Mouse (Mus musculus) c-Kit-negative CD71-positive TER-119-positive erythroid progenitor cells, embryonic 14.5 days (primary cell): ENCODE data around the gene Fam216a.

Experiments used
- DNase-seq: peaks from one replicate; pipeline ENCODE4 v3.0.0-alpha.2; 2013; ENCODE audit warnings: low read depth, low spot score

Gene Fam216a

GRCm38 (mm10) chr5:122391178-122391785, 19.1 kb upstream of the Fam216a start:
- DNase-seq = no peak

GRCm38 (mm10) chr5:122390671-122391070, 18.5 kb upstream of the Fam216a start:
- no peak for DNase-seq

DNA sequence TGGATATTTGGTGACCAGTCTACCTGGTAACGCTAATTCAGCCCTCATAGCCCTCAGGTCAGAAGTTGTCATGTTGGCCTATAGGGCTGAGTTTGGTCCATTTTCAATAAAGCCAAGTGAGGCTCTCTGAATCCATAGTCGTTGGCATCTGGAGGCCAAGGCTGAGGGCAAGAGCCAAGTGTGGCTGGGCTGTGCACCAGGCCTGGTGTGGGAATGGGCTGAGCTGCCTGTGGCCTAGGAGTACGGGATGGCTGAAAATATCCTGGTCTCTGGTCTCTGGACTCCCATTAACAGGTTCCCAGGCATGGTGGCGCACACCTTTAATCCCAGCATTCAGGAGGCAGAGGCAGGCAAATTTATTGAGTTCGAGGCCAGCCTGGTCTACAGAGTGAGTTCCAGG, 17.8 kb upstream of the Fam216a start:
- no peak for DNase-seq

DNA sequence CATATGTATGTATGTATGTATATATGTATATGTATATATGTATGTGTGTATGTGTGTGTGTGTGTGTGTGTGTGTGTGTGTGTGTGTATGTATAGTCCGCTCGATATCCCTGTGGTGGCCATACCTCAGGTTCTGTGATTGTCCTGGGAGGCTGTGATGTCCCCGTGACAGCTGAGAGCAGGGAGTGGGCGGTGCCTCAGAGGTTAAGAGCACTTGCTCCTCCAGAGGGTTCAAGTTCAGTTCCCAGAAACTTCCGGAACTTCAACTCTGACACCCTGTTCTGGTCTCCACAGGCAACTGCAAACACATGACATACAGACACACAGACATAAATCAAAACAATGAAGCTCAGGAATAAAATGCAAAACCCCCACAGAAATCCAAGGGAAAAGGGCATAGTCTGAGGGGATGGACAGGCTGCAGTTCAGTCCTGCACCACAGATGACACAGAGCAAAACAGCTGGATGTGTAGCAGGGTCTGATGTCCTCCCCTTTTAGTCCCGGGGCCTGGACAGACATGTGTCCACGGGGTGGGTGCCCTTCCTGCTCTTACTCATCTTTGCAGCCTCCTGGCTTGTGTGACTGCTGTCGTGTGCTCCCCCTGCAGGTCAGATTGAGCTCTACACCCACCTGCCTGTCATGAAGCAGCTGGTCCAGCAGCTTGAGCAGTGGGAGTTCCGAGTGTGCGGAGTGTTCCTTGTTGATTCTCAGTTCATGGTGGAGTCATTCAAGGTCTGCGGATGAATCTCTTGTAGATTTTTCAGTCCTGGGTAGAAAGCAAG, 7.4 kb upstream of the Fam216a start:
- peak; percentile 52 for DNase-seq

DNA sequence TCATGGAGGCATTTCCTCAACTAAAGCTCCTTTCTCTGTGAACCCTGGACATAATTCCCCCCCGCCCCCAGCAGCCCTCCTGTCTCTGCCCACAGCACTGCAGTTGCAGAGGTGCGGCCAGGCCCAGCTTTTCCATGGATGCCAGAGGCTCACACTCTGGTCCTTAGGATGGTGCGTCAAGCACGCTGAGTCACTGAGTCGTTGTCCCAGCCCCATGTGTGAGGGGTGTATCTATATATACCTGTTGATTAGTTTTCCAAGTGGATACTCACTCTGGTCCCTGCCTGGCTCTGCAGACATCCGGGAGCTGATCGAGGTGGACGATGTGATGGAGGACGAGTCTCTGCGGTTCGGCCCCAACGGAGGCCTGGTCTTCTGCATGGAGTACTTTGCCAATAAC, 6.0 kb upstream of the Fam216a start:
- no peak for DNase-seq

DNA sequence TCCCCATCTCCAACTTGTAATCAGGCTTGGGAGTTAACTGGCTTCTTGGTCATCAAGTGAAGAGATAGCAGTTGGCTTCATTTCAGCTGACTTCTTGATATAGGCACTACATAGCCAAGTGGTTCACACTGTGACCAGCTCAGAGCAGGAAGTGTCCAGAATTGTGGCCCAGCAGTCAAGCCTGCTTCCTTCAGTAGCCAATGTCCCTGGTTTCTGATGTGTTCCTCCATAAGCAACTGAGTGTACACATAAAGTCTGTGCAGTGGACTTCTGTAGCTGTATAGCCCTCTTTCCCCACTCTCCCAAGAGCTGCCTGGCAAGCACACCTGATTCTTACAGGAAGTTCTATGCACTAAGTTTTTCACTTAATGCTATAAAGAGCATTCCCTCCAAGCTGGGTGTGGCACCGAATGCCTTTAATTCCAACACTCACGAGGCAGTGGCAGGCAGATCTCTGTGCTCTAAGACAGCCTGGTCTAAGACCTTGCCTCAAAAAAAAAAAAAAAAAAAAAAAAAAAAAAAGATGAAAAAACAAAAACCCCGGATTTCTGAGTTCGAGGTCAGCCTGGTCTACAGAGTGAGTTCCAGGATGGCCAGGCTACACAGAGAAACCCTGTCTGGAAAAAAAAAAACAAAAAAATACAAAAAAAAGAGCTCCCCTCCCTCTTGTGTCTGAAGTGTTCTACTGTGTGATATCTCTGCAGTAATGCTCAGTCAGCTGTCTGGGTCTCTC, 5.1 kb upstream of the Fam216a start:
- DNase-seq = no peak

- DNase-seq = no peak
Measured at GRCm38 (mm10) chr5:122372878-122373277, 714 bp upstream of the Fam216a start.

DNA sequence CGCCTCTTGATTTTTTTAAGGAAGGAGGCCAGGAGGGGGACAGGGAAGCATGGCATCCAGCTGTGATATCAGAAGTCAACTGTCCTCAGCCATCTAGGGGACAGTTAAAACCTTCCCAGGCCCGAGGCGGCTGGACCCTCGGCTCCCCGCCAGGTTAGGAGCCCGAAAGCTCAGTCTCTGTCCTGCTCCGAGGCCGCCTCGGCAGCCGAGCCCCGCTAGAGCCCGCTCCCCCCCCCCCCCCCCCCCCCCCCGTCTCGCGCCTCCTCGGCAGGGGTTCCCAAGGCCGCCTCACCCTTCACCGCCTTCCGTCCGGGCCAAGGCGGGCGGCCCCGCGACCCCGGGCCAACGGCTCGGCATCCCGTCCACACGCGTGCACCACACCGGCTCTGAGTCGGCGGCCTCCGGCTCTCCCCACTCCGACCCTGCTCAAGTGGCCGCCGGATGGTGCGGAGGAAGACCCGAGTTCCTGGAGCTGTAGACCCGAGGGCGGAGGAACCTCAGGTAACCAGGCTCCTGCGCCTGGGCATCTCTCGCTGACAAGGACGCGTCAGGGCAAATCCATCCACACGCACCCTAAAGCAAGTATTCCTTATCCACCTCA, 473 bp downstream of the Fam216a start, which contains the start of gene Gpn3:
Gene Gpn3 (plus strand): TSS at position 286 of the 601 bp plus-strand sequence.
- no peak for DNase-seq

- DNase-seq = no peak
Measured at GRCm38 (mm10) chr5:122354492-122355067, 17.6 kb downstream of the Fam216a start.

DNA sequence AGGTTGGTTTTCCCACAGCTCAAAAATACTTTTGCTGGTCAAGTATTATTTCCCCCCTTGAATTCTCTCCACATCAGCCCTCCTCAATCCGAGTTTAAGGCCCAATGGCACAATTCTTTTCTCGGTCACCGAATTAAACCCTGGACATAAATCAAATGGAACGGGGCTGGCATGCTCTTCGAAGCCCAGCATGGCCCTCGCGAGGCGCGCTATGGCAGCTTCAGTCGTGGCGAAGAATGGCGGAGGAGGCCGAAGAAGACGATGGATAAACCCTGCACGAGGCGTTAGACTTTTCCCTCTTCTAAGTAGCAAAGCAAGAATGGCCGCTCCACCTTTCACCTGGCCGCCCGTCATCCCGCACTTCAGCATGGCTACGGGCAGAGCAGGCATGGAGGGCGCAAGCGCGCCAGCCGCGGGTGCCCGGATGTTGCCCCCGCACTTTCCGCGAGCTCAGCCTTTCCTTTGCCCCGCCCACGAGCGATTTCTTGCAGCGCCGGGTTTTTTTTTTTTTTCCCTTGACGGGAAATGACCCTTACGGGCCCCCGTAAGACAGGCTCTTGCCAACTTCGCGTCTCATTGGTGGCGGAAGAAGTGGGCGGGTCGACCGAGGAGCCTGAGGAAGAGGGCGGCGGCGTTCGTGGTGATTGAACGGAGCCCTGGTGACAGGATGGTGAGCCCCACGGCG, 18.2 kb downstream of the Fam216a start, which contains the start of the genes Rad9b and Vps29:
Gene Rad9b (minus strand): TSS at position 427 of the 685 bp plus-strand sequence.
Gene Vps29 (plus strand): TSS at position 563 of the 685 bp plus-strand sequence.
- peak; percentile 100 for DNase-seq

DNA sequence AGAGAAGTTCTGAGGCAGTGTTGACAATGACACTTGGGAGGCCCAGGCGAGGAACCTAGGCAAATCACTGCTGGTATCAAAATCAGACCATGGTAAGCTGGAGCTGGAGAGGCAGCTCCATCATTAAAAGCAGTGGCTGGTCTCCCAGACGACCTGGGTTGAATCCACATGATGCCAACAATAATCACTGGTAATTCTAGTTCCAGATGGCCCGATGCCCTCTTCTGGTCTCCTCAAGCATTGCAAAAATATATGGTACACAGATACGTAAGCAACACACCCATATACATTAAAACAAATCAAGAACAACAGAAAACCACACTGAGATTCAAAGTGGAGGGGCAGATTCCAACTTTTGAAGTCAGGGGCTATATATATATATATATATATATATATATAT, 26.4 kb downstream of the Fam216a start:
- DNase-seq = no peak

DNA sequence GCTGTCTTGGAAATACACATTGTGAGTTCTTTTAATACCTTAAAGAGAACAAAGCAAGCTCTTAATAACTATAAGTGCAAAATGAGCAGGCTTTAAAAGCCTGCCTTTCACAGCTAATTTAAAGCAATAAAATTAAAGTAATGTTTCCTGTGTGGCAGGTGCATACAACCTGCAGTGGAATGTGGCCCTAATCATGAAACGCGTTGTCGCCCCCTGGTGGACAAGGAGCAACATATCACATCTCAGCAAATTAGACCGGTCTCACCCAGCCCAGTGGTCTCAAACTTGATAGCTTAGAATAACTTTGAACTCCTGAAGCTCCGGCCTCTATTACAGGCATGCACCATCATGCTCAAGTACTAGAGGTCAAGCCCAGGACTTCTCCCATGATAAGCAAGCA, 27.9 kb downstream of the Fam216a start:
- peak; percentile 71 for DNase-seq

DNA sequence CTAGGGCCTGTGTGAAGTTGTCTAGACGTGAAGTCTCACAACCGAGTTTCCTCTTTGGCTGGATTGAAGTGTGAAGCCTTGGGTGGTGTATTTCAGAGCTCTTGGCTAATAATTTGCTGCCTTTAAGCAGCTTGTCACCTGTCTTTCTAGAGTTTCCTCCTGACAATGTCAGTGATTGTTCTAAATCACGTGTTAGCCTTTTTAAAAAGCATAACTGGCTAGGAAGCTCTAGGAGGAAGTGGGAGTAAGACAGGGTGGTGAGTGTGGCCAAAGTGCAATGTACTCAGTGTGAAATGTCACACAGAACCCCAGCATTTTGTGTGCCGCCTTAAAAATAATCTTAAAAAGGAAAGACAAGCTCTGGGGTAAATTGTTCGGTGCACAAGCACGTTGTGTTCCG, 28.4 kb downstream of the Fam216a start:
- DNase-seq = no peak

GRCm38 (mm10) chr5:122342874-122343273, 29.3 kb downstream of the Fam216a start:
- no peak for DNase-seq

GRCm38 (mm10) chr5:122336554-122337294, 35.4 kb downstream of the Fam216a start:
- no peak for DNase-seq

GRCm38 (mm10) chr5:122334682-122335081, 37.5 kb downstream of the Fam216a start:
- DNase-seq = no peak

GRCm38 (mm10) chr5:122330269-122330668, 41.9 kb downstream of the Fam216a start:
- no peak for DNase-seq

- DNase-seq = no peak
Measured at GRCm38 (mm10) chr5:122327283-122327682, 44.9 kb downstream of the Fam216a start.

DNA sequence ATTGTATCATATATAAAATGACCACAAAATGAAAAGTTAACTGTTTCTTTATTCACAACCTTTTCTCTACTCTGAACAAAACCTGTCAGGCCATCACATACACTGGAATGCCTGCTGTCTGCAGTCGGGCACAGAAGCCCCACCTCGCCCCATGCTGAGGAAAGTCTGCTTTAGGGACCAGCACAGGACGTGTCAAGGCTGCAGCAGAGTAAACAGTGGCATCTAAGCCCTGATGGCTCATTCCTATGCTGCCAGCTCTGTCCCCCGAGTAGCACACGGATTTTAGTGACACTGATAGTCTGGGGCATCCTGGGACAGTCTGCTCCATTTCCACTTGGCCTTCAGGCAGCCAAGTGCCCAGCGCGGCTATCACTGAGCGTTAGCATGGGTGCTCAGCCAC, 46.7 kb downstream of the Fam216a start:
- no peak for DNase-seq
